ENCODE assay signal across 7 mouse cellular contexts in genomic region chr4:108461262-108461903, GRCm38 (mm10). TPM values are rescaled to one million over a fixed set of nuclear protein-coding genes. Genes with fewer than 3 reads are reported as not detected.
A peak's percentile ranks its signal among the peaks of the same experiment; 100 is the strongest.
DNase-seq lines count a peak whose midpoint lies in the region; ATAC-seq and TF ChIP-seq lines count a peak whose summit lies in the region.

No protein-coding gene starts in this region.

- no peaks in the 10 kb centered on the region for H3K27me3 ChIP-seq in lung, postnatal 0 days (replicated peaks; ENCODE audit: insufficient read depth, low read length)
- H3K27me3 ChIP-seq in forebrain, embryonic 13.5 days: no peaks in the 10 kb centered on the region
- no peaks in the 10 kb centered on the region for H3K27me3 ChIP-seq in limb, embryonic 15.5 days
- H3K27me3 ChIP-seq in stomach, embryonic 15.5 days (replicated peaks): no peaks in the 10 kb centered on the region

- TF ChIP-seq CTCF in lung, postnatal 0 days (IDR thresholded peaks at IDR 0.05): no peak

- peak overlapping the region; percentile 90 for H3K4me2 ChIP-seq in lung, postnatal 0 days (replicated peaks; ENCODE audit: low read depth, low read length)
- H3K4me2 ChIP-seq in forebrain, embryonic 13.5 days: peak overlapping the region; percentile 69
- H3K4me2 ChIP-seq in limb, embryonic 15.5 days: peak overlapping the region; percentile 73
- H3K4me2 ChIP-seq in stomach, embryonic 15.5 days: peak overlapping the region; percentile 87

- no peaks in the 10 kb centered on the region; the same call in 1 of the 2 replicates for H3K4me1 ChIP-seq in lung, postnatal 0 days (ENCODE audit: insufficient read depth, low read depth, low read length)
- peaks cover 13% of the 10 kb centered on the region for H3K4me1 ChIP-seq in forebrain, embryonic 13.5 days
- H3K4me1 ChIP-seq in limb, embryonic 15.5 days: peaks cover 10% of the 10 kb centered on the region
- peaks cover 7% of the 10 kb centered on the region; the same call in 1 of the 2 replicates for H3K4me1 ChIP-seq in stomach, embryonic 15.5 days

- H3K9ac ChIP-seq in lung, postnatal 0 days (replicated peaks; ENCODE audit: low read depth): peak overlapping the region; percentile 84; the same call in 1 of the 2 replicates
- H3K9ac ChIP-seq in forebrain, embryonic 13.5 days: peak overlapping the region; percentile 99
- H3K9ac ChIP-seq in limb, embryonic 15.5 days: no peak overlapping the region
- no peak overlapping the region for H3K9ac ChIP-seq in stomach, embryonic 15.5 days

- no peaks in the 10 kb centered on the region for H3K36me3 ChIP-seq in lung, postnatal 0 days (ENCODE audit: insufficient read depth, low read length)
- H3K36me3 ChIP-seq in forebrain, embryonic 13.5 days (ENCODE audit: poor library complexity, severe bottlenecking): peaks cover 10% of the 10 kb centered on the region; the same call in 1 of the 2 replicates
- H3K36me3 ChIP-seq in limb, embryonic 15.5 days: peaks cover 6% of the 10 kb centered on the region; the same call in 1 of the 2 replicates
- H3K36me3 ChIP-seq in stomach, embryonic 15.5 days: no peaks in the 10 kb centered on the region

- no peaks in the 10 kb centered on the region for H3K9me3 ChIP-seq in lung, postnatal 0 days (ENCODE audit: low read length)
- H3K9me3 ChIP-seq in forebrain, embryonic 13.5 days (replicated peaks): no peaks in the 10 kb centered on the region; the same call in 1 of the 2 replicates
- no peaks in the 10 kb centered on the region for H3K9me3 ChIP-seq in limb, embryonic 15.5 days
- H3K9me3 ChIP-seq in stomach, embryonic 15.5 days: no peaks in the 10 kb centered on the region

- 19% methylated on average over 5 of the region's 5 CpGs for WGBS in lung, postnatal 0 days
- 75% methylated on average over 5 of the region's 5 CpGs for WGBS in forebrain, embryonic 13.5 days
- WGBS in limb, embryonic 15.5 days: 35% methylated on average over 5 of the region's 5 CpGs
- 24% methylated on average over 5 of the region's 5 CpGs for WGBS in stomach, embryonic 15.5 days

- peak overlapping the region; percentile 40; the same call in 1 of the 2 replicates for H3K27ac ChIP-seq in lung, postnatal 0 days (ENCODE audit: low read length)
- H3K27ac ChIP-seq in forebrain, embryonic 13.5 days: no peak overlapping the region
- no peak overlapping the region for H3K27ac ChIP-seq in limb, embryonic 15.5 days
- no peak overlapping the region for H3K27ac ChIP-seq in stomach, embryonic 15.5 days

- no peak for TF ChIP-seq EP300 in lung, postnatal 0 days (IDR thresholded peaks at IDR 0.05)

- ATAC-seq in lung, postnatal 0 days: no peak
- no peak for ATAC-seq in forebrain, embryonic 13.5 days
- ATAC-seq in limb, embryonic 15.5 days (ENCODE audit: insufficient number of reproducible peaks, low FRiP score, low TSS enrichment, low read depth): no peak
- ATAC-seq in stomach, embryonic 15.5 days (ENCODE audit: insufficient read depth, low FRiP score, low read depth): no peak

- peak; percentile 52 for DNase-seq in lung, postnatal 0 days (ENCODE audit: low spot score)
- no peak for DNase-seq in lung, postnatal 25 days (ENCODE audit: low spot score)
- no peak for DNase-seq in cerebellum, postnatal 25 days
- no peak for DNase-seq in left cerebral cortex, adult 11 months (ENCODE audit: low spot score)

- H3K4me3 ChIP-seq in lung, postnatal 0 days (ENCODE audit: low read depth, low read length): peak overlapping the region; percentile 97
- H3K4me3 ChIP-seq in forebrain, embryonic 13.5 days: peak overlapping the region; percentile 100
- H3K4me3 ChIP-seq in limb, embryonic 15.5 days: peak overlapping the region; percentile 99
- H3K4me3 ChIP-seq in stomach, embryonic 15.5 days (replicated peaks): peak overlapping the region; percentile 92

RNA-seq across cellular contexts. Expression of gene Tut4, which starts 2.2 kb away (rescaled TPM):
- polyA plus RNA-seq in lung, postnatal 0 days (2015; fragmentation: Nextera tagmentation; extraction: Ambion mirVana): 40.5 and 43.0 TPM in 2 replicates
- 89.3 and 91.5 TPM in 2 replicates for polyA plus RNA-seq in forebrain, embryonic 13.5 days (2015; fragmentation: Nextera tagmentation; extraction: Ambion mirVana)
- polyA plus RNA-seq in limb, embryonic 15.5 days (2015; fragmentation: Nextera tagmentation; extraction: Ambion mirVana): 50.8 and 64.5 TPM in 2 replicates
- polyA plus RNA-seq in stomach, embryonic 15.5 days (2015; fragmentation: Nextera tagmentation; extraction: Ambion mirVana): 58.2 and 63.5 TPM in 2 replicates

RNA-seq across cellular contexts. Expression of gene Gpx7, which starts 54.6 kb away (rescaled TPM):
- polyA plus RNA-seq in lung, postnatal 0 days (2015; fragmentation: Nextera tagmentation; extraction: Ambion mirVana): 68.5 and 70.3 TPM in 2 replicates
- 26.9 and 28.8 TPM in 2 replicates for polyA plus RNA-seq in forebrain, embryonic 13.5 days (2015; fragmentation: Nextera tagmentation; extraction: Ambion mirVana)
- polyA plus RNA-seq in limb, embryonic 15.5 days (2015; fragmentation: Nextera tagmentation; extraction: Ambion mirVana): 125 and 133 TPM in 2 replicates
- polyA plus RNA-seq in stomach, embryonic 15.5 days (2015; fragmentation: Nextera tagmentation; extraction: Ambion mirVana): 53.9 and 54.6 TPM in 2 replicates

Comparison
In these comparisons a context has a peak if more than half of its experiments do, and no peak if none do; other contexts are left out.
1. H3K9ac ChIP-seq: peak in lung, postnatal 0 days (single experiment) and forebrain, embryonic 13.5 days (single experiment); none in limb, embryonic 15.5 days (single experiment) and stomach, embryonic 15.5 days (single experiment).
2. Peak in every context shown above with its lines, with median percentiles within 50 percentile points of each other: H3K4me2 ChIP-seq and H3K4me3 ChIP-seq.